In the genomic region with DNA sequence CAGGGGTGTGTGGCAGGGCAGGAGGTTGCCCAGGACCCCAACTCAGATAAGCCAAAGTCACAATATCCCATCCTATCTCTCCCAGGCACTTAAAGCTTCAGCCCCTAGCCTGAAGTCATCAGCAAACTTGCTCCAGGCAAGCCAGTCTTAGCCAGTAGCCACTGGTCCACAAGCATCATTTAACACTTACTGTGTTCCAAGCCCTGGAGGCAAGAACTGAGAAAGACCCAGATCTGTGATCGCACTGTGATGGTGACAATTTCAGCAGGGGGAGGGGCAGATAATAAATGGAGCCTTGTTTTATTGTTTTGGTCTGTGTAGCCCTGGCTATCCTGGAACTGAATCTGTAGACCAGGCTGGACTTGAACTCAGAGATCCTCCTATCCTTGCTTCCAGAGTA, we compare ENCODE assay signal across 25 mouse cellular contexts. TPM values are rescaled to one million over a fixed set of nuclear protein-coding genes. Genes with fewer than 3 reads are reported as not detected.
DNase-seq lines count a peak whose midpoint lies in the region; ATAC-seq and TF ChIP-seq lines count a peak whose summit lies in the region.
"Had no signal": no experiment of that assay in that cellular context is flagged by ENCODE, and none has a peak within 500 bp of the region (broad histone marks: within the 10 kb centered on the region; RNA-seq: fewer than 3 reads in every experiment).

No protein-coding gene starts in this region.

- in situ Hi-C loops in ES-E14 (cut with MboI; ENCODE audit: low sequenced_read_pairs in 2 of 2, unreplicated experiment in 2 of 2): no loop called here

- DNase-seq in neural tube, embryonic 11.5 days (ENCODE audit: low spot score): peak; percentile 6
- DNase-seq in neural tube, embryonic 10.5 days (ENCODE audit: extremely low spot score, low spot score): no peak
- no peak for DNase-seq in ES-E14 (ENCODE audit: low read depth, low spot score)
- DNase-seq in ZHBTc4 (ENCODE audit: low read depth, low spot score): peak; percentile 82
- no peak for DNase-seq in right cerebral cortex, postnatal 25 days
- no peak for DNase-seq in kidney, adult 8-10 months
- DNase-seq: adrenal gland, adult 2 months; adrenal gland, postnatal 10 days; adrenal gland, postnatal 36 days; B cell, adult 2 months; cerebellum, adult 11-12 months; cerebellum, adult 2 months; cerebellum, adult 9-10 months; cerebellum, postnatal 10 days; cerebellum, postnatal 25 days; forebrain, postnatal 0 days had no signal

- no peak for ATAC-seq in neural tube, embryonic 11.5 days (ENCODE audit: insufficient read depth, low FRiP score, low TSS enrichment)
- ATAC-seq: CD4-positive, CD25-positive, alpha-beta regulatory T cell, adult 4 months; forebrain, embryonic 13.5 days; forebrain, embryonic 15.5 days; forebrain, postnatal 0 days had no signal

- 86% methylated on average over 1 of the region's 1 CpGs for WGBS in neural tube, embryonic 11.5 days

- H3K4me2 ChIP-seq in neural tube, embryonic 11.5 days (ENCODE audit: low read depth): no peak overlapping the region
- H3K4me2 ChIP-seq: embryonic facial prominence, embryonic 12.5 days; forebrain, embryonic 13.5 days; forebrain, embryonic 15.5 days had no signal

- H3K4me3 ChIP-seq in neural tube, embryonic 11.5 days (ENCODE audit: low read depth, low read length): no peak overlapping the region
- no peak overlapping the region for H3K4me3 ChIP-seq in ES-E14 (ENCODE audit: insufficient read depth in 1 of 2, low read depth in 1 of 2, low read length in 2 of 2, poor library complexity in 1 of 2, severe bottlenecking in 1 of 2)
- H3K4me3 ChIP-seq: embryonic facial prominence, embryonic 10.5 days; embryonic facial prominence, embryonic 12.5 days; forebrain, embryonic 13.5 days; forebrain, embryonic 15.5 days had no signal

- no peaks in the 10 kb centered on the region; the same call in 1 of the 2 replicates for H3K4me1 ChIP-seq in neural tube, embryonic 11.5 days (ENCODE audit: control insufficient read depth, insufficient read depth, low read length)
- peaks cover 12 to 46% of the 10 kb centered on the region in 2 experiments for H3K4me1 ChIP-seq in ES-E14 (ENCODE audit: control insufficient read depth in 2 of 2, insufficient read depth in 2 of 2, low read length in 2 of 2, poor library complexity in 1 of 2)

- no peak overlapping the region for H3K27ac ChIP-seq in neural tube, embryonic 11.5 days (ENCODE audit: low read depth, low read length)
- peak overlapping the region; percentile 99 for H3K27ac ChIP-seq in ES-E14 (ENCODE audit: insufficient read depth, low read depth, low read length, poor library complexity, severe bottlenecking)
- H3K27ac ChIP-seq: embryonic facial prominence, embryonic 10.5 days; embryonic facial prominence, embryonic 12.5 days; forebrain, embryonic 13.5 days; forebrain, embryonic 15.5 days had no signal

- H3K9ac ChIP-seq in neural tube, embryonic 11.5 days (ENCODE audit: low read length): no peak overlapping the region
- 0 out of 2 replicates have a peak overlapping the region, but pooled peaks have one; percentile 1 for H3K9ac ChIP-seq in ES-E14 (ENCODE audit: insufficient read depth, low read depth, low read length, poor library complexity, severe bottlenecking)
- H3K9ac ChIP-seq: embryonic facial prominence, embryonic 12.5 days; forebrain, embryonic 13.5 days; forebrain, embryonic 15.5 days; forebrain, postnatal 0 days had no signal

- H3K9me3 ChIP-seq in neural tube, embryonic 11.5 days (ENCODE audit: control insufficient read depth, low read length): no peaks in the 10 kb centered on the region
- H3K9me3 ChIP-seq in ES-E14 (ENCODE audit: control insufficient read depth, insufficient read depth, low read depth, low read length): no peaks in the 10 kb centered on the region
- H3K9me3 ChIP-seq: embryonic facial prominence, embryonic 10.5 days; embryonic facial prominence, embryonic 12.5 days; forebrain, embryonic 13.5 days; forebrain, embryonic 15.5 days had no signal

- H3K36me3 ChIP-seq in neural tube, embryonic 11.5 days (ENCODE audit: control insufficient read depth, insufficient read depth, low read length): no peaks in the 10 kb centered on the region
- H3K36me3 ChIP-seq in ES-E14 (ENCODE audit: control insufficient read depth, insufficient read depth, low read length, poor library complexity, severe bottlenecking): peaks cover 16% of the 10 kb centered on the region
- H3K36me3 ChIP-seq: embryonic facial prominence, embryonic 10.5 days; embryonic facial prominence, embryonic 12.5 days; forebrain, embryonic 15.5 days had no signal

- peaks cover 45% of the 10 kb centered on the region for H3K27me3 ChIP-seq in neural tube, embryonic 11.5 days (ENCODE audit: control insufficient read depth, insufficient read depth, low read length)

TF ChIP-seq in ES-E14, 5 proteins besides CTCF, POLR2A, EP300 and RAD21:
- TF ChIP-seq ZC3H11A (IDR thresholded peaks at IDR 0.05; ENCODE audit: borderline replicate concordance, low read depth, low read length) (no peak), HCFC1 (IDR thresholded peaks at IDR 0.05; ENCODE audit: borderline replicate concordance, insufficient read depth, low read length) (no peak), MAFK (IDR thresholded peaks at IDR 0.05; ENCODE audit: insufficient read depth, low read depth, low read length) (no peak), CHD2 (IDR thresholded peaks at IDR 0.05; ENCODE audit: low read depth, low read length) (no peak), ZNF384 (IDR thresholded peaks at IDR 0.05; ENCODE audit: low read depth, low read length) (no peak)
TF ChIP-seq in ES-E14: peak in this region for 0.

RNA-seq across cellular contexts. Expression of a gene that starts 11.5 kb away (rescaled TPM):
- 0.74 and 1.3 TPM in 2 replicates for polyA plus RNA-seq in neural tube, embryonic 11.5 days (2014; fragmentation: Nextera tagmentation; extraction: Ambion mirVana)
- 147 and 268 TPM in 2 replicates for total RNA-seq in ES-E14 (2012; rRNA removed)
- total RNA-seq: adrenal gland, adult 2 months; adrenal gland, postnatal 10 days; adrenal gland, postnatal 36 days; CH12.LX; forebrain, postnatal 0 days; MEL had no signal
- polyA plus RNA-seq: adrenal gland, adult 2 months; cerebellum, adult 2 months; cortical plate, adult 2 months; forebrain, embryonic 11.5 days; forebrain, embryonic 13.5 days; forebrain, embryonic 15.5 days; forebrain, postnatal 0 days had no signal

RNA-seq across cellular contexts. Expression of a gene that starts 20.8 kb away (rescaled TPM):
- 0.57 and 0.98 TPM in 2 replicates for polyA plus RNA-seq in neural tube, embryonic 11.5 days (2014; fragmentation: Nextera tagmentation; extraction: Ambion mirVana)
- total RNA-seq in ES-E14 (2012; rRNA removed): 2.4 and 3.3 TPM in 2 replicates
- total RNA-seq: CH12.LX, MEL had no signal
- polyA plus RNA-seq: CD4-positive, CD25-positive, alpha-beta regulatory T cell, adult 4 months had no signal

RNA-seq across cellular contexts. Expression of a gene that starts 37.6 kb away (rescaled TPM):
- 48.6 and 53.3 TPM in 2 replicates for polyA plus RNA-seq in neural tube, embryonic 11.5 days (2014; fragmentation: Nextera tagmentation; extraction: Ambion mirVana)
- total RNA-seq in ES-E14 (2012; rRNA removed): 10.8 and 43.2 TPM in 2 replicates
- total RNA-seq: adrenal gland, postnatal 10 days; adrenal gland, postnatal 36 days; CH12.LX had no signal
- polyA plus RNA-seq: CD4-positive, CD25-positive, alpha-beta regulatory T cell, adult 4 months; cerebellum, adult 2 months; cortical plate, adult 2 months had no signal

RNA-seq across cellular contexts. Expression of a gene that starts 56.2 kb away (rescaled TPM):
- polyA plus RNA-seq in neural tube, embryonic 11.5 days (2014; fragmentation: Nextera tagmentation; extraction: Ambion mirVana): 28.1 and 29.1 TPM in 2 replicates
- 23.9 TPM in 2 replicates for total RNA-seq in ES-E14 (2012; rRNA removed)

Comparison
In these comparisons a context has a peak if more than half of its experiments do, and no peak if none do; other contexts are left out.
1. DNase-seq: peak in neural tube, embryonic 11.5 days (single experiment) and ZHBTc4 (single experiment); none in neural tube, embryonic 10.5 days (single experiment), ES-E14 (single experiment), right cerebral cortex, postnatal 25 days (single experiment) and kidney, adult 8-10 months (0 of 2).